Mouse (Mus musculus) hindbrain, embryonic 15.5 days (tissue): ENCODE measurements at regions not wholly inside any gene's neighbourhood (a gene's known extent, or its start where the extent isn't known, plus 50 kb on each side); places are given as distances from the start of the nearest gene placed in this dataset.

ENCODE experiments used
- ATAC-seq: fragments of 200-750 bp; cut with Nextera tagmentation; 2 replicates; pipeline ENCODE4 v1.8.0; 2017; ENCODE audit warnings: low read depth, moderate number of reproducible peaks, moderate TSS enrichment; ENCODE audit not compliant: low FRiP score
- H3K27ac ChIP-seq: fragments of 300-500 bp; sonication (generic); replicated peaks from 2 replicates; pipeline ENCODE4 v1.5.1; 2015; ENCODE audit warnings: mild to moderate bottlenecking, inconsistent platforms
- H3K27me3 ChIP-seq: fragments of 300-500 bp; sonication (generic); 2 replicates; pipeline ENCODE4 v1.6.1; 2015; ENCODE audit warnings: control low read depth, inconsistent platforms
- H3K36me3 ChIP-seq: fragments of 300-500 bp; sonication (generic); 2 replicates; pipeline ENCODE4 v1.6.1; 2015; ENCODE audit warnings: control low read depth, inconsistent platforms
- H3K4me1 ChIP-seq: fragments of 300-500 bp; sonication (generic); replicated peaks from 2 replicates; pipeline ENCODE4 v1.6.1; 2015; ENCODE audit warnings: control low read depth, inconsistent platforms
- H3K4me2 ChIP-seq: fragments of 300-500 bp; sonication (generic); 2 replicates; pipeline ENCODE4 v1.6.1; 2015; ENCODE audit warnings: moderate library complexity, mild to moderate bottlenecking, inconsistent platforms
- H3K4me3 ChIP-seq: fragments of 300-500 bp; sonication (generic); 2 replicates; pipeline ENCODE4 v1.5.1; 2015; ENCODE audit warnings: mild to moderate bottlenecking, inconsistent platforms
- H3K9ac ChIP-seq: fragments of 300-500 bp; sonication (generic); 2 replicates; pipeline ENCODE4 v1.6.1; 2015; ENCODE audit warnings: inconsistent platforms
- H3K9me3 ChIP-seq: fragments of 300-500 bp; sonication (generic); 2 replicates; pipeline ENCODE4 v1.6.1; 2016; ENCODE audit warnings: control low read depth, inconsistent platforms
- WGBS: fragments of 180-500 bp; shearing (Covaris S2); methylation state at CpG from one replicate; pipeline ENCODE4 v1.1.7; 2015; 5-methylcytosine and 5-hydroxymethylcytosine counted together

GRCm38 (mm10) chr17:48795773-48796172 is 136.4 kb upstream of the Lrfn2 start:
- no peak overlapping the region for H3K4me2 ChIP-seq

DNA sequence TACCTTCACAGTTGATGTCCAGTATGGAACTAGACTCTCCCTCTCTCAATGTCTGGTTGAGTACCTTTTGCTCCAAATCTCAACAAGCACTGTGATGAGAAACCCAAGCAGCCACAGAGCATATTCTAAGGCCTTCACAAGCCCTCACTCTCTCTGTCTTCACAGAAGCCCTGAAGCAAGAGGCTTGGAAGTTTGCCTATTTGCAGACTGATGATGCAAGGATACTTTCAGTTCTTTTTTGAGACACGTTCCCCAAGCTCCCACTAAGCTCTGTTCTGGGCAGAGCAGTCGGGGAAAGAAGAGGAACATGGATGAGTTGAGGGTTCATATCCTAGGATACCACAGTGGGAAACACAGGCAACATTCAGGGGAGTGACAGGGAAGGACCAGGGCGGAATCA is 134.0 kb upstream of the Lrfn2 start:
- Histone ChIP-seq H3K9ac (no peak overlapping the region), H3K4me1 (no peaks in the 10 kb centered on the region), H3K27ac (no peak overlapping the region), H3K36me3 (no peaks in the 10 kb centered on the region), H3K4me2 (no peak overlapping the region), H3K27me3 (no peaks in the 10 kb centered on the region), H3K9me3 (no peaks in the 10 kb centered on the region), H3K4me3 (no peak overlapping the region)
- no peak for ATAC-seq
- WGBS = 74% methylated on average over 3 of the region's 3 CpGs

More at GRCm38 (mm10) chr17:48795773-48796172, 136.4 kb upstream of the Lrfn2 start:
- Histone ChIP-seq H3K9me3 (no peaks in the 10 kb centered on the region), H3K27ac (no peak overlapping the region), H3K4me3 (no peak overlapping the region), H3K4me1 (0 out of 2 replicates have a peak, but pooled peaks cover 7% of the 10 kb centered on the region), H3K9ac (no peak overlapping the region), H3K36me3 (no peaks in the 10 kb centered on the region), H3K27me3 (no peaks in the 10 kb centered on the region)
- no peak for ATAC-seq
- WGBS = 80% methylated on average over 5 of the region's 5 CpGs

GRCm38 (mm10) chr17:48802673-48803072 is 129.5 kb upstream of the Lrfn2 start:
- Histone ChIP-seq H3K36me3 (no peaks in the 10 kb centered on the region), H3K27ac (no peak overlapping the region), H3K9me3 (no peaks in the 10 kb centered on the region), H3K27me3 (no peaks in the 10 kb centered on the region), H3K4me2 (no peak overlapping the region), H3K4me3 (no peak overlapping the region), H3K4me1 (no peaks in the 10 kb centered on the region), H3K9ac (no peak overlapping the region)
- 70% methylated on average over 7 of the region's 7 CpGs for WGBS
- no peak for ATAC-seq

GRCm38 (mm10) chr17:48807905-48808304 is 124.3 kb upstream of the Lrfn2 start:
- no peak overlapping the region for H3K4me2 ChIP-seq
- H3K4me1 ChIP-seq = peaks cover 7% of the 10 kb centered on the region
- no peak for ATAC-seq
- no peaks in the 10 kb centered on the region for H3K36me3 ChIP-seq
- no peak overlapping the region for H3K9ac ChIP-seq
- no peak overlapping the region for H3K27ac ChIP-seq
- no peaks in the 10 kb centered on the region for H3K27me3 ChIP-seq
- 62% methylated on average over 3 of the region's 3 CpGs for WGBS
- H3K9me3 ChIP-seq = no peaks in the 10 kb centered on the region
- H3K4me3 ChIP-seq = no peak overlapping the region

GRCm38 (mm10) chr17:48814753-48815504 is 117.2 kb upstream of the Lrfn2 start:
- Histone ChIP-seq H3K9ac (no peak overlapping the region), H3K27me3 (no peaks in the 10 kb centered on the region), H3K4me2 (no peak overlapping the region), H3K4me1 (peaks cover 20% of the 10 kb centered on the region), H3K4me3 (no peak overlapping the region), H3K9me3 (no peaks in the 10 kb centered on the region), H3K36me3 (no peaks in the 10 kb centered on the region), H3K27ac (no peak overlapping the region)
- WGBS = 43% methylated on average over 15 of the region's 15 CpGs
- peak; percentile 31; the same call in 1 of the 2 replicates for ATAC-seq

DNA sequence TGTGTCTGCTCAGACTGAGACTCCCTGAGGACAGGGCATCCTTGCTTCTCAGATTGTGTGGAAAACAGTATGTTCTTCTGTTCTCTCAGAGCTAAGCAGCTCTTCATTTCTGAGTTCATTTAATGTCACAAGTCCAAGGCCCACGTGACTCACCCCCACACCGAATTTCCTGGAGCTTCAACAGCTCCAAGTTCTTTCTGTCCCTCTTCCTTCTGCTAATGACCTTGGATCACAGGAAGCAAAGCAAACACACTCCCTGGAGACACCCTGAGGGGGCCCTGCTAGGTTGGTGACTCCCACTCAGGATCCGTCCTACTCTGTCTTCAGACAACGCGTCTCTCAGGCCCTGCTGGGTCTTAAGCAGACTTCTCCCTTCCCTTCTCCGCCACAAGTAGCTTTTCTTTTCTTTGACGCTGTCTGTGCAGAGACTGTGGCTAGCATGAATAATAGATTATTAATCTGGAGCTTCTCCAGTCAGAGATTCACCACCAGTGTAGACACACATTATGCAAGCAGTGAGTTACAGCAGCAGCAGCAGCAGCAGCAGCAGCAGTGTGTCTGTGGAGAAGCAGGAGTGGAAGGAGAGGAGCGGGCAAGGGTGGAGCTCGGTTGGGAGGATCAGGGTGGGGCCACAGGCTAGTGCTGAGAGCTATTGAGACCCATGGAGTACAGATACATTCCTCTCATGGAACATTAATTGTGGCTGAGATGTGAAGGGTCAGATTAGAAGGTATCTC is 115.4 kb upstream of the Lrfn2 start:
- H3K27ac ChIP-seq = no peak overlapping the region
- no peak for ATAC-seq
- no peak overlapping the region for H3K9ac ChIP-seq
- no peaks in the 10 kb centered on the region for H3K27me3 ChIP-seq
- no peak overlapping the region for H3K4me3 ChIP-seq
- no peaks in the 10 kb centered on the region for H3K36me3 ChIP-seq
- peaks cover 26% of the 10 kb centered on the region for H3K4me1 ChIP-seq
- no peak overlapping the region for H3K4me2 ChIP-seq
- H3K9me3 ChIP-seq = no peaks in the 10 kb centered on the region
- WGBS = 57% methylated on average over 9 of the region's 9 CpGs

- ATAC-seq = 0 out of 2 replicates have a peak, but pooled peaks have one; percentile 19
- Histone ChIP-seq H3K4me3 (no peak overlapping the region), H3K4me1 (peaks cover 22% of the 10 kb centered on the region)
These were observed 114.6 kb upstream of the Lrfn2 start for GRCm38 (mm10) chr17:48817551-48817950.

GRCm38 (mm10) chr17:48819703-48820102 is 112.5 kb upstream of the Lrfn2 start:
- Histone ChIP-seq H3K27ac (no peak overlapping the region), H3K27me3 (no peaks in the 10 kb centered on the region), H3K36me3 (no peaks in the 10 kb centered on the region), H3K4me1 (peaks cover 33% of the 10 kb centered on the region), H3K9me3 (no peaks in the 10 kb centered on the region), H3K4me3 (no peak overlapping the region), H3K9ac (no peak overlapping the region), H3K4me2 (no peak overlapping the region)
- no peak for ATAC-seq
- 80% methylated on average over 1 of the region's 1 CpGs for WGBS

More at GRCm38 (mm10) chr17:48817551-48817950, 114.6 kb upstream of the Lrfn2 start:
- no peaks in the 10 kb centered on the region for H3K36me3 ChIP-seq
- no peaks in the 10 kb centered on the region for H3K27me3 ChIP-seq
- no peak overlapping the region for H3K27ac ChIP-seq
- 54% methylated on average over 13 of the region's 13 CpGs for WGBS
- no peak overlapping the region for H3K9ac ChIP-seq
- no peak overlapping the region for H3K4me2 ChIP-seq
- no peaks in the 10 kb centered on the region for H3K9me3 ChIP-seq

- H3K9ac ChIP-seq = no peak overlapping the region
- H3K36me3 ChIP-seq = no peaks in the 10 kb centered on the region
- H3K27me3 ChIP-seq = no peaks in the 10 kb centered on the region
- H3K4me2 ChIP-seq = no peak overlapping the region
- peaks cover 28% of the 10 kb centered on the region for H3K4me1 ChIP-seq
- ATAC-seq = no peak
- H3K4me3 ChIP-seq = no peak overlapping the region
- WGBS = 89% methylated on average over 20 of the region's 20 CpGs
- H3K9me3 ChIP-seq = no peaks in the 10 kb centered on the region
- H3K27ac ChIP-seq = no peak overlapping the region
These were observed 109.9 kb upstream of the Lrfn2 start for GRCm38 (mm10) chr17:48822101-48822876.

GRCm38 (mm10) chr17:48823921-48824320 is 108.3 kb upstream of the Lrfn2 start:
- no peaks in the 10 kb centered on the region for H3K27me3 ChIP-seq
- WGBS = 39% methylated on average over 9 of the region's 9 CpGs
- no peak for ATAC-seq
- no peak overlapping the region for H3K4me3 ChIP-seq
- no peak overlapping the region for H3K4me2 ChIP-seq
- H3K27ac ChIP-seq = 0 out of 2 replicates have a peak overlapping the region, but pooled peaks have one; percentile 42
- peaks cover 22% of the 10 kb centered on the region for H3K4me1 ChIP-seq
- no peak overlapping the region for H3K9ac ChIP-seq
- H3K36me3 ChIP-seq = no peaks in the 10 kb centered on the region
- no peaks in the 10 kb centered on the region for H3K9me3 ChIP-seq

DNA sequence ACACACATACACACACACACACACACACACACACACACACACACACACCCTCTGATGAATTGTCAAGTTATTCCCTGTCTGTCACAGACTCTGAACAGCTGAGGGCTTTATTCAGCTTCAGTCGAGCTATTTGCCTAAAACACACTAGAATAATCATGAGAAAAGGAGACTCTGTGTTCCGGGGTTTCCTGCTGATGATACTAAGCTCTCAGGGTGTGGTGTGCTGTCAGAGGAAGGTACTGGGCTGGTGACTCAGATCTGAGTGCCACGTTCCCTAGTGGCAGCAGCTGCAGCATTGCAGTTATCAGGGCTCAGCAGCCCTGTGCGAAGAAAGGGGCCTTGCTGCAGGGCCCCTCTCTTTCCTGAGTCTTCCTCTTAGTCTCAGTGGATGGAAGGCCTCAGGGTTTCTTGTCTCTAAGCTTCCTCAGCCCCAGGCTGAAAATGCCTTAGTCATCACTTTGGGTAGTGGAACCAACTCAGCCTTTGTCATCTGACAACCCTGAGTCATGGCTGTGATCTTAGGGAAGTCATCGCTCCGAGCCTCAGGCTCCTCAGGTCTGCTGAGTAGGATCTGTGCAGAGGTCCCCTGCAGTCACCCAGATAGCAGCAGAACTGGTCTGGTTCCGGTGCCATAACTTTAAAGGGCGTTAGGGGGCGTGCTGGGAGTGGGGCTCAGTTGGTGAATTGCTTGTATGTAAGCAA is 106.8 kb upstream of the Lrfn2 start:
- Histone ChIP-seq H3K9me3 (no peaks in the 10 kb centered on the region), H3K4me3 (no peak overlapping the region), H3K27ac (0 out of 2 replicates have a peak overlapping the region, but pooled peaks have one; percentile 42), H3K36me3 (no peaks in the 10 kb centered on the region), H3K4me1 (peaks cover 22% of the 10 kb centered on the region), H3K9ac (no peak overlapping the region), H3K27me3 (no peaks in the 10 kb centered on the region), H3K4me2 (no peak overlapping the region)
- WGBS = 62% methylated on average over 9 of the region's 9 CpGs
- no peak for ATAC-seq
